Mouse (Mus musculus) midbrain, embryonic 10.5 days (tissue): ENCODE measurements at regions not wholly inside any gene's neighbourhood (a gene's known extent, or its start where the extent isn't known, plus 50 kb on each side); places are given as distances from the start of the nearest gene placed in this dataset.
A peak's percentile ranks its signal among the peaks of the same experiment; 100 is the strongest.

ENCODE experiments used
- DNase-seq: peaks from one replicate; pipeline ENCODE4 v3.0.0-alpha.2; 2017; ENCODE audit warnings: low spot score
- H3K27ac ChIP-seq: fragments of 300-500 bp; sonication (generic); replicated peaks from 2 replicates; pipeline ENCODE4 v1.5.1; 2016; ENCODE audit warnings: mild to moderate bottlenecking
- H3K27me3 ChIP-seq: fragments of 300-500 bp; sonication (generic); 2 replicates; pipeline ENCODE4 v1.6.1; 2016; ENCODE audit warnings: low read depth, mild to moderate bottlenecking; ENCODE audit not compliant: poor library complexity, severe bottlenecking
- H3K36me3 ChIP-seq: fragments of 300-500 bp; sonication (generic); 2 replicates; pipeline ENCODE4 v1.6.1; 2016; ENCODE audit warnings: mild to moderate bottlenecking, moderate library complexity
- H3K4me1 ChIP-seq: fragments of 300-500 bp; sonication (generic); 2 replicates; pipeline ENCODE4 v1.6.1; 2016
- H3K4me3 ChIP-seq: fragments of 300-500 bp; sonication (generic); 2 replicates; pipeline ENCODE4 v1.5.1; 2016; ENCODE audit warnings: mild to moderate bottlenecking, moderate library complexity
- H3K9me3 ChIP-seq: fragments of 300-500 bp; sonication (generic); replicated peaks from 2 replicates; pipeline ENCODE4 v1.6.1; 2016; ENCODE audit warnings: mild to moderate bottlenecking
- whole genome bisulfite sequencing: fragments of 180-500 bp; shearing (Covaris S2); methylation state at CpG from one replicate; pipeline ENCODE4 v1.1.7; 2016; 5-methylcytosine and 5-hydroxymethylcytosine counted together

DNA sequence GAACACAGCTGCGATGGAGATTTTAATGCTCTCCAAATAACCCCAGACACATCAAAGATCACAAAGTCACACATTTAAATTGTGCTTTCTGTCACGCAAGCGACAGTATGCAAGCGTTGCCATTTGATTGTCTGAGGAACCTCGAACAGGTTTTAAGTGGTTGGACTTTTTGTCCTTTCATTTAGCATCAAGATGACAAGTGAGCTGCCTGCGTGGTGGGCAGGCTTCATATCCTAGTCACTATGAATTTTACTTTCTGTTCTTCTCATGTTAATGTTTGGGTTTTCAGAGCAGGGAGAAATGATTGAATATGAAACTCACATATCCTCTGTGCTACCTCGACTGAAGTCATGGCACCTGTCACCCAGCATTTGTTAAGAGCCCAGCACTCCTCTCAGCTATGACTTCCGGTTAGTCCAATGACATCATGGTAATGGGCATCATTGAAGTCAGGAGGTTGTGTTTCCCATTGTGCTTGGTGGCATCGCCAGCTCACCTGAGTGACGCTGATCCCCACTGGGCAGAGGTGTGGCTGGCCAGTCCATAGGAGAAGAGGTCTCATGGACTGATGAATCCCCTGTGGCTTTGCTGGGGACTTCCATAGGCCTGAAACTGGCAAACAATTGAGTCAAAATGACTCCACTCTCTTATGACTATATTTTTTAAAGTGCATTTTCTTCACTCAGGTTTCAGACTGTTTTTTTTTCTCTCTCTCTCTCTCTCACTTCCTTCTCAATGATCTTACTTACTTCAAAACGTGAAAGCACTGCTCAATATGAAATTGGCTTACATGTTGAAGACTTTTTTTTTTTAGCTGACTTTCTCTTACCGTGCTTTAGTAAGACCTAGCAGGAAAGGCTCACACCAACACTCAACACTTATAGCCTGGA, 209.1 kb upstream of the Id2 start:
- Histone ChIP-seq H3K27ac (no peak overlapping the region), H3K4me3 (no peak overlapping the region), H3K9me3 (no peaks in the 10 kb centered on the region), H3K4me1 (peaks cover 22% of the 10 kb centered on the region), H3K36me3 (no peaks in the 10 kb centered on the region), H3K27me3 (no peaks in the 10 kb centered on the region)
- WGBS: 89% methylated on average over 12 of the region's 12 CpGs
- no peak for DNase-seq

DNA sequence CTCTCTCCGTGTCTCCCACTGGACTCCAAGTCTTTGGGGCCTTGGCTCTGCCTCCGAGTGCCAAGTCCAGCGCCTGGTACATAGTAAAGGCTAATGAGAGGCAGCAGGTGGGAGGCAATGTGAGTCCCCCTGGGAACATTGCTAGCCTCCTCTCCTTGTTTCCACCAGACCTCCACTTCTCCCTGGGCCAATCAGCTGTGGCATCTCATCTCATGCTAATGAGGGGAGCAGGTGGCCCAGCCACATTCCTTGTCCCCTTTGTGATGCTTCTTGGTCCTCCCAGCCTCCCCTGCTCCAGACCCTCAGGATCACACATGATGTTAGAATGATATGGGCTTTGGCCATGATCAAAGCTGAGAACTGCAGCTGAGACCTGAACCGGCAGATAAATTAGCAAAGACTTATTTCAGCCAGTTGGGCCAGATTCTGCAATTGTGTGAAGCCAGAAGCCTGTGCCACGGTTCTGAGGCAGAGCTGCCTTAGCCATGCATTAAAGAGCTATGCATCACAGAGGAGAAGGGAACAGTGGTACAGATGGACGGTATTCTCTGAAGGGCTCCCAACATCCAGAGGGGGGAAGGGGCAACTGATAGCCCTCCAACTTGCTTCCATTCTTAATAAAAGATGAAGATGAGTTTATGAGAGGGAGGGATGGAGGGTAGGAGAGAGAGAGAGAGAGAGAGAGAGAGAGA, 208.0 kb upstream of the Id2 start:
- Histone ChIP-seq H3K9me3 (no peaks in the 10 kb centered on the region), H3K36me3 (no peaks in the 10 kb centered on the region), H3K4me1 (peaks cover 25% of the 10 kb centered on the region), H3K4me3 (no peak overlapping the region), H3K27ac (peak overlapping the region; percentile 39; the same call in 1 of the 2 replicates), H3K27me3 (no peaks in the 10 kb centered on the region)
- peak; percentile 30 for DNase-seq
- WGBS: 60% methylated on average over 6 of the region's 6 CpGs

DNA sequence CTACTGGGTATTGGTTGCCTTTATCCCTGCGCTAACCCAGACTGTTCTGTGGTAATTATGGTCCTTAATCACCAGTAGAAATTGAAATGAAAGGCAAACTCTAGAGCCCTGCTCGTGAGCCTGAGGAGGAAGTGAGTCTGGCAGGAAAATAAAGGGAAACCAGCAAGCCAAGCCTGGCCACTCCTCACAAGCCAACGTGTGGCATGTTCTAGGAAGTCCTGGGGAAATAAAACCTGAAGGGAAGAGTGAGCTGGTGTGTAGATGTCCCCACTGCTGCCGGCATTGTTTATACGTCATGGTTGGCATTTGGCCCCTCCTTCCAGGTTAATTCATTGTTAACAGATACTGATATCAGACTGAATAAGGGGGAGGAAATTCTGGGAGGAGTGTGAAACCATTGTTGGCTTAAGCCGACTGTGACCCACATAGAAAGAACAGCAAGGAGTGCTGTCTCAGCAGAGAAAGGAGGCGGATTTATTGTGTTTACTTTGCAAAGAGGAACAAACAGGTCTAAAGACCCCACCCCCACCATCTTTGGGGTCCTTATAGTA, 206.6 kb upstream of the Id2 start:
- no peak for DNase-seq
- H3K9me3 ChIP-seq: no peaks in the 10 kb centered on the region
- peak overlapping the region; percentile 49; the same call in 1 of the 2 replicates for H3K27ac ChIP-seq
- no peak overlapping the region for H3K4me3 ChIP-seq
- WGBS: 52% methylated on average over 7 of the region's 7 CpGs
- no peaks in the 10 kb centered on the region for H3K36me3 ChIP-seq
- peaks cover 25% of the 10 kb centered on the region for H3K4me1 ChIP-seq
- H3K27me3 ChIP-seq: no peaks in the 10 kb centered on the region

DNA sequence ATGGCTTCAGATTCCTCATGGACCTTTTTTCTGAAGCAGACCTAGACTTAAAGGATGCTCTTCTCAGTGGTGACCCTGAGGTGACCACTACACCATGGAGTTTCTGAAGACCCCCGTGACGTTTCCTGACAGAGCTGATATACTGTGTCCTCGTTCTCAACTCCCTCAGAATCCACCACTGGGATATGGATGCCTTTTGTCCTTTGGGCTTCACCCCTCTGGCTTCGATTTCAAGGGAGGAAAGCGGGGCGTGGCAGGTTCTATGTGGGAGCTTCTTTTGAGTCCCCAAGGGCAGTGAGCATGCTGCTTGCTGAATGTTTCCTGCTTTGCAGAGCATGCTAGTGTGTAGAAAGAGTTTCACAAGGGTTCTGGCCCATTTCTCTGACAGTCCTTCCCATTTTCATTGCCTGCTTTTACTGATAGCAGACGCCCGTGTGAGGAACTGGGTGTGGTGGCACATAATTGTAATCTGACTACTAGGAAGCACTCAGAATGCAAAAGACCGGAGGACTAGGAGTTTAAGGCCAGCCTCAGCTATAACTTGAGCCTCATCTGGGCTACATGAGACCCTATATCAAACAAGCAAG, 204.0 kb upstream of the Id2 start:
- 78% methylated on average over 9 of the region's 9 CpGs for WGBS
- Histone ChIP-seq H3K4me1 (peaks cover 25% of the 10 kb centered on the region), H3K27me3 (no peaks in the 10 kb centered on the region), H3K36me3 (no peaks in the 10 kb centered on the region), H3K9me3 (no peaks in the 10 kb centered on the region), H3K27ac (no peak overlapping the region), H3K4me3 (no peak overlapping the region)
- DNase-seq: no peak

DNA sequence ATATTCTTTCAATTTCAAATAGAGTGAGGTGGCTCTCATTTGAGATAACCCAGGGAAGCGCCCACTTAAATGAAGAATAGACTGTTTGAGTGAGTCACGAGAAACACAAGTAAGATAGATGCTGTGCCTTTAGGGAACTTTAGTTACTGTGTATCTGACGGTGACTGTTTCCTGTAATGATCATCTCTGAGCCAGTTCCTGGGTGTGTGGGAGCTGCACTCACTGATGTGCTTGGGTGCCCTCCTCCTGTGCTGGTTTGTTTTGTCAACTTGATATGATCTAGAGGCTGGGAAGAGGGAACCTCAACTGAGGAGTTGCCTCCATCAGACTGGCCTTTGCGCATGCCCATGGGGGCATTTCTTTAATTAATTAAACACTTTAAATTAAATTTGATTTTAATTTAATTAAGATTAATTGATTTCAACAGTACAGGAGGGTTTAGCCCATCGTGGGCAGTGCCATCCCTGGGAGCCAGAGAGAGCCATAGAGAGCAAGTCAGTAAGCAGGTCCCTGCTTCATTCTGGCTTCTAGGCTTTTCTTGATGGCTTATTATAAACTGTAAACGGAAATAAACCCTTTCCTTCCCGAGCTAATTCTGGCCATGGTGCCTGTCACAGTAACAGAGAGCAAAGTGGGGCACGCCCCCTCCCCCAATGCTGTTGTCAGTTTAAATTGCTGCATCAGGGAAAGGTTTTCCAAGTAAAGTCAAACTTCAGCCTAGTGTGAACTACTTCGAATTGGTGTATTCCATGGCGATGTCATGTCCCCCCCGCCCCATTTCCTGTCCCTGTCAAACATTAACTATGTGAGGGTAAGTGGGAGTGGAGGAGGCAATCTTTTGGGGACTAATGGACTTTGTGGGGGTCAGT, 202.9 kb upstream of the Id2 start:
- H3K4me3 ChIP-seq: no peak overlapping the region
- no peaks in the 10 kb centered on the region for H3K27me3 ChIP-seq
- H3K36me3 ChIP-seq: no peaks in the 10 kb centered on the region
- H3K27ac ChIP-seq: no peak overlapping the region
- H3K9me3 ChIP-seq: no peaks in the 10 kb centered on the region
- 85% methylated on average over 11 of the region's 11 CpGs for WGBS
- H3K4me1 ChIP-seq: peaks cover 20% of the 10 kb centered on the region
- DNase-seq: no peak

DNA sequence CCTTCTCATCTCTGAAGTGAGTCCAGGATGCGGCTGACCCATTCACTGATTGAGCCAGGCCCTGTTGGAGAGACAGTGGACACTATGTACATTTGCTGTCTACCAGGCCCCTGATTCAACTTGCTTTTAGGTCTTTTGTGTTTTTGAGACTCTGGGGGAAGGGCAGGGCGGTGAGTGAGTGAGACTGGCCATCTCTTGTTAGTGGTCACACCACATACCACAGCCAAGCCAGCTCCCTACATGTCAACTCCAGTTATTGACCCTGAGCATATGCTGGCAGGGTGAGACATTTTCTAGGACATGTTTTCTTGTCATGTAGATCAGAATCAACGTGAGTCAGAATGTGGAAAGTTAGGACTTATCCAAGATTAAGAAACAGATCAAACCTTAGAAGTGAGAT, 201.8 kb upstream of the Id2 start:
- WGBS: 92% methylated on average over 3 of the region's 3 CpGs
- Histone ChIP-seq H3K9me3 (no peaks in the 10 kb centered on the region), H3K4me1 (peaks cover 15% of the 10 kb centered on the region), H3K36me3 (no peaks in the 10 kb centered on the region), H3K27me3 (no peaks in the 10 kb centered on the region), H3K27ac (no peak overlapping the region), H3K4me3 (no peak overlapping the region)
- DNase-seq: no peak

DNA sequence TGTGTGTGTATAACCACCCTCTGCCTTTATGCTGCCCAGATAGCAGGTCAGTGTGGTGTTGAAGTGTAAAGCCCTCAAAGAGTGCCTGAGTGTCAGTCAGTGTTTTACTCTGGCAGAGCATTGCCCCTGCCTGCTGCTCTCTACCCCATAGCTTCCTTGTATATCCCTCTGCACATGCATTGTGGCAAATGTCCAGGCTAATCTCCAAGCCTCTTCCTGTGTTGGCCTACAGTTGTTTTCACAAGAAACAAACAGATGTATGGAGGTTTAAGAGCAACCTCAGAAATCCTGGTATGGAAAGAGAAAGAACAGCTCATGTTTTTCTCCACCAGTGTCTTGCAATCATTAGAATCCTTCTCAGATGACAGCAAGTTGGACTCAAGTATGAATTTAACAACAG, 201.0 kb upstream of the Id2 start:
- DNase-seq: no peak
- peaks cover 14% of the 10 kb centered on the region for H3K4me1 ChIP-seq
- H3K4me3 ChIP-seq: no peak overlapping the region
- H3K9me3 ChIP-seq: no peaks in the 10 kb centered on the region
- H3K36me3 ChIP-seq: no peaks in the 10 kb centered on the region
- no peaks in the 10 kb centered on the region for H3K27me3 ChIP-seq
- H3K27ac ChIP-seq: no peak overlapping the region

DNA sequence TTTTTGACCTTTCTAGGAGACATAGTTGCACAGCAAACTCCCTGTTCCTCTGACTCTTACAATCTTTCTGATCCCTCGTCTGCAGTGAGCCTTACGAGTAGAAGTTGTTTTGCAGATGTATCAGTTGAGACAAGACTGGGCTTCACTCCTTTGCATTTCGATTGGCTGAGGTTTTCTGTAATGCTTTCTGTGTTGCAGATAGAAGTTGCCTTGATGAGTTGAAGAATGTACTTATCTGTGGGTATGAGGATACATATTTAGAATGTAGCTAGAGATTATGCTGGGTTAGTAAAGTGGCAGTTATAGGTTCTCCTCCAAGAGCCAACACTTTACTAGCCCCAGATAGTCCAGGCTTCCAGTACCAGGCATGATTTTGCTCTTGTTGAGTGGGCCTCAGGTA, 199.7 kb upstream of the Id2 start:
- WGBS: 90% methylated on average over 3 of the region's 3 CpGs
- no peak overlapping the region for H3K4me3 ChIP-seq
- no peaks in the 10 kb centered on the region for H3K36me3 ChIP-seq
- H3K27ac ChIP-seq: no peak overlapping the region
- peaks cover 14% of the 10 kb centered on the region for H3K4me1 ChIP-seq
- no peaks in the 10 kb centered on the region for H3K27me3 ChIP-seq
- H3K9me3 ChIP-seq: no peaks in the 10 kb centered on the region
- no peak for DNase-seq

DNA sequence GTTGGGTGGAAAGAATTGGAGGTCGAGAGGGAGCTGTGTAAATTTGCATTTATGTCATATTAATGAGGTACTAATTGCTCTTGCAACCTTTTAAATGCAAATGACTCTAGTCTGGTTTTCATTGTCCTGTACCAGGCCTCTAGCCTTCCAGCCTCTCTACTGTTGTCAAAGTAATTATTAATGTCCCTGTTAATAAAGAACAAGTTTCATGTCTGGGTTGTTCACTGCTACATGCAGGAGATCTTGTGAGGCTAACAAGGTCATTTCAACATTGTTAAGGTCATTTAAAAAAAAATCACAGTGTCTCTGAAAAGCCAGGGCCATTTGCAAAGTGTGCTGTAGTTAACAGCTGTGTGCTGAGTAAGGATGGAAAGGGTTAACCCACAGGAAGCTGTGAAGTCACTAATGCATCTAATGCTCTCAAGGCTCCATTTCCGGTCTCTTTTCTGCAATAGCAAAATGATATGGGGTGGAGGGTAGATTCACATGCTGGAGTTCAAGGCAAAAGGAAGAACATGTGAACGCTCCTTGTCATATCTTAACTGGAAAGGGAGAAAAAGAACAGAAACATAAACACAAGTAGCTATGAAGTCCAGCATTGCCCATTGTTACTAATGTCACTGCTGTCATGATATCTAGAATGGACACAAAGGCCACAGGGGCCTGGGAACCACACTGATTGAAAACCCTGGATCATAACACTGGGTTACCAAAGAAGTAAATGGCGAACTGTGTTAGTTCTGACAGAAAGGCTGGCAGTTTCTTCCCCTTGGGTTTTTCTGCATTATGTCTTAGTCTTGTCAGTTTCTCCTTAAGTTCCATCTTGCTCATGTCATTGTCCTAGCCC, 197.5 kb upstream of the Id2 start:
- 73% methylated on average over 4 of the region's 4 CpGs for WGBS
- Histone ChIP-seq H3K27me3 (no peaks in the 10 kb centered on the region), H3K9me3 (no peaks in the 10 kb centered on the region), H3K36me3 (no peaks in the 10 kb centered on the region), H3K27ac (no peak overlapping the region), H3K4me1 (peaks cover 10% of the 10 kb centered on the region), H3K4me3 (no peak overlapping the region)
- DNase-seq: no peak

DNA sequence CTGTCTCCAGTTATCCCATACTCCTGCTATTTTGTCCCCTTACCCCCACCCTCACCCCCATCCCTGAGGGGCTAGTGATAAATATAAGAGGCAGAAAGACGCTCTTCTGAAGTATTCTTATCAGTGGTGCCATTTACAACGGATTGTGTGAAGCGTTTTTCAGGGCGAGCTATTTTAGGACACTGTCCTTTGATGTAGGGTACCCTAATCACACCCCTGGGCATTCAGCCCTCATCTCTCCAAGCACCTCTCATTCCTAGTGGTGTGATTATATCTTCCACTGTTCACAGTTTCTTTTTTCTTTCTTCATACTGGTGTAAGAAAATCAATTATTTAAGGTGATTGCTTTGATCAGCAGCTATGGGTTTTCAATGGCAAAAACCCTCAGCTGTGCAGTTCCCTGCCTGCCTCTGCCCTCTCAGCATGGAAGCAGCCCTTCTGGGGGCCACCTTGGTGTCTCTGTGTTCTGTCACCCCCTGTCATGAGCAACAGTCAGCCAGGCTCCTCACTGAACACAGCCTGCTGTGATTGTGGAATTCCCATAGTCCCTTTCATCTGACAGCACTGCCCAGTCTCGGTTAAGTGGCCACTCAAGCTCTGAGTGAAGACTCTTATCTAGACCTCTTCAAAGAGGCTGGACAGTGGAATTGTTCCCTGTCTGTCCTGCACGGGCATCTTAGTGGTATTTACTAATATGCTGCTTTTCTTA, 196.7 kb upstream of the Id2 start:
- WGBS: 68% methylated on average over 6 of the region's 6 CpGs
- Histone ChIP-seq H3K27me3 (no peaks in the 10 kb centered on the region), H3K27ac (no peak overlapping the region), H3K4me3 (no peak overlapping the region), H3K9me3 (no peaks in the 10 kb centered on the region), H3K4me1 (peaks cover 10% of the 10 kb centered on the region), H3K36me3 (no peaks in the 10 kb centered on the region)
- no peak for DNase-seq

DNA sequence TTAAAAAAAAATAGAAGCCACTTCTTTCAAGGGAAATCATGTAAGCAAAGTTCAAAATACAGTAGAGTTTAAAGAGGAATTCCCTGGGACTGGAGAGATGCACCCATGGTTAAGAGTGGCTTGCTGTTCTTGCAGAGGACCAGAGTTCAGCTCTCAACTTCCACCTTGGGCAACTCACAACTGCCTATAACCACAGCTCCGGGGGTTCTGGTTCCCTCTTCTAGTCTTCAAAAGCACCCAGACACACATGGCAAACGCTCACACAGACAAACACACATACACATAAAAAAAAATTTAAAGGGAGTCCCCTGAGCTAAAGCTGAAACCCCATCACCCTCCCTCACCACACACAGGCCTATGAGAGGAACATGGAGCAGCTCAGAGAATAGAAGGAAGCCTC, 192.4 kb upstream of the Id2 start:
- Histone ChIP-seq H3K36me3 (no peaks in the 10 kb centered on the region), H3K27me3 (no peaks in the 10 kb centered on the region), H3K4me3 (no peak overlapping the region), H3K4me1 (peaks cover 10% of the 10 kb centered on the region), H3K27ac (no peak overlapping the region), H3K9me3 (no peaks in the 10 kb centered on the region)
- 87% methylated on average over 2 of the region's 2 CpGs for WGBS
- no peak for DNase-seq
